Mouse (Mus musculus) urinary bladder, adult 2 months (tissue): ENCODE results near the gene Galnt18. TPM values are rescaled to one million over a fixed set of nuclear protein-coding genes. Genes with fewer than 3 reads are reported as not detected.

Source experiments
- DNase-seq: peaks from one replicate; pipeline ENCODE4 v3.0.0; 2022; ENCODE audit warnings: low spot score
- polyA plus RNA-seq: library from polyadenylated mRNA; depleted of rRNA; stranded (reverse); fragments of >200 nt; gene quantifications from 2 replicates; pipeline ENCODE4 v1.2.3, GENCODE M21; 2012; rRNA removed

Galnt18 gene
- polyA plus RNA-seq, 1 experiment = 23.2 TPM

DNA sequence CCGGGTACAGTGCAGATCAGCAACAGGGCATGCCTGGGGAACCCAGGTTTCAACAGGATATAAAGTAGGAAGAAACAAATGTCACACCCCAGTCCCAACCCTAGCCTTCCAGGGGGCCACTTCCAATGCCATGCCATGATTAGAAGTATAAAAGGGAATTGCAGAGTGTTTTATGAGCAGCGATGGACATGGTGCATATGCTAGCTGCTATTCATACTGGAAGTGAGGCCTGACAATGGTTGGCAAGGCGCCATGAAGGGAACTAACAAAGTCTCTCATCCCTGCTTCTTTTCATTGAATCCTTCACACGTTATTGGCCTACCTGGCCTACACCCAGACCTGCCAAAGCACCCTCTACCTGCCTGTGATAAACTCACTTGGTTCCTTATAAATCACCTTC, 295.9 kb downstream of the Galnt18 start:
- no peak for DNase-seq

DNA sequence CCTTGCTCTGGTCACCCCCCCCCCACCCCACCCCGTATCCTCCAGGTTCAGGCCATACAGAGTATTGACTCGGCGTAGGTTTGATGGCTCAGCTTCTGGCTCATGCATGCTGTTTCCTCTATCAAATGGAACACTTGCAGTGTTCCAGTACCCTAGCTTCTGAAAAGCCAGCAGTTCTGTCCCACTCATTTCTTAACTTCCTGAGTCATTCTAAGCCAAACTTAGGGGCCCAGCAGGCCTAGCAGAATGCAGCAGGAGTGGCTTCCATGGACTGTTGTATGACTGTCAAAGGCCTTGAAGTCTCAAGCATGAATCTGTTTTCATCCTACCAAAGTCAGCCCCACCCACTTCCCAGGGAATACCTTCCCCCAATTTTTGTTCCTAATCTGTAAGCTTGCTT, 296.5 kb downstream of the Galnt18 start:
- DNase-seq = no peak

DNA sequence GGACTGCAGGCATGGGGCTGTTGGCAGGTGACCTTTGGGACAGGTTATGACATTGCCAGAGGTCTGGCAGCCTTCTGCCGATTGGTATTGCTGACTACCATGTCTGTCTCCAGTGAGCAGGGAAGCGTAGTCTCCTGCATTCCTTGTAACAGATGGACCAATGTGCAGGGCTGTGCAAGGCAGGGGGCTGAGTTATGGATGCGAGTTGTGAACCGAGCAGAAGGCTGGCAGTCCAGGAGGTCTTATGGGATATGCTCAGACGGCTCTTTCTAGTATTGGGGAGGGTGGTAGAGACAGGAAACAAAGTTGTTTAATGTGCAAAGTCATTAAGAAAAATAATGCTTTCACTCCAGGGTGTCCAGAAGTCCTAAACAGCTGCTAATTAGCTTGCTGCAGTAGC, 312.1 kb downstream of the Galnt18 start:
- no peak for DNase-seq

DNA sequence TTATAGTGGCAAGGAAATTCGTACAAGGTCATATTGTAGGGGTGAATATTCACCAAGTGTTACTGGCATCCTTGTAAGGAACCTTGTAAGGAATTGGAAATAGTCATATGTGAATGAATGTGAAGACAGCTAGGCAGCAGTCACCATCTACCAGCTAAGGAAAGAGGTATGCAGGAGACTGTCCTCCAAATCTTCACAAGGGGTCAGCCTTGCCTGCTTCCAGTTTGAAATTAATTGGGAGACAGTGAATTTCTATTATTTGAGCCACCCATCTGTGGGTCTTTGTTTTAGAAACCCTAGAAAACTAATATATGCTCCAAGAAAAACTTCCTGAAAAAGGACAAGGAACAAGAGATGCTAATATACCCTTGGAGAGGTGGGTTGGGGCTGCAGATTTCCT, 313.1 kb downstream of the Galnt18 start:
- DNase-seq = no peak

DNA sequence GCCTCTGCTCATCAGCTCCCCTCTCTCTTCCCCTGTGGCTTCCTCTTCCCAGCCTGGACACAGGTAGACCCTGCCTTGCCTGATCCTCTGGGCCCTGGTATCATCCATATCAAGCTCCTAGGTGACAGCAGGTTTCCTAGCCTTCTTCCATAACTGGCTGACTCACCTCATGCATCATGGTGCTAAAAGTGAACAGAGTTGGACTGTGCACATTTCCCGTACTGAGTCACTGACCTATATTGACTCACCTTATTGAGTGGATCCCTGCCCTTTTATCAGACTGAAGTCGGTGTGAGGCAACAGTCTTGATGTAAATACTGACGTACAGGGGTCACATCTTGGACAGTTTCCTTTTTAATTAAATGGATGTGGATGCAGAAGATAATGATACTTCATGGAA, 313.7 kb downstream of the Galnt18 start:
- DNase-seq = no peak

DNA sequence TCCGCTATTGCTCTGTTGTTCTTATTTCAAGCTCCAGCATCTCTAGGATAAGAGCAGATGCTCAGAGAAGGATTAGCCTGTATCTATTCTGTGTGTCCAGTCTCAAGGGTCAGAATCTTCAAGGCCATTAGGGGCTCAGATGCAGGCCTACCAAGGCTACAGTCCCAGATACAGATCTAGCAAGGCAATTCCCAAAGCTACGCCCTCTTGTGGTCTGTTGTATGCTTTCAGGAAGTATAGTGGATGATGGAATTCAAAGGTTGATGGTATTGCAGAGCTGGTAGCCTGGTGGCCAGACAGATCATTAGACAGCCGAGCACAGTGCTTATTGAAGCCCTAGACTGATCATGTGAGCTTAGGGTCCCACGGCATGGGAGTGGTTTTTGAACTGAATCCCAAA, 320.1 kb downstream of the Galnt18 start:
- no peak for DNase-seq

DNA sequence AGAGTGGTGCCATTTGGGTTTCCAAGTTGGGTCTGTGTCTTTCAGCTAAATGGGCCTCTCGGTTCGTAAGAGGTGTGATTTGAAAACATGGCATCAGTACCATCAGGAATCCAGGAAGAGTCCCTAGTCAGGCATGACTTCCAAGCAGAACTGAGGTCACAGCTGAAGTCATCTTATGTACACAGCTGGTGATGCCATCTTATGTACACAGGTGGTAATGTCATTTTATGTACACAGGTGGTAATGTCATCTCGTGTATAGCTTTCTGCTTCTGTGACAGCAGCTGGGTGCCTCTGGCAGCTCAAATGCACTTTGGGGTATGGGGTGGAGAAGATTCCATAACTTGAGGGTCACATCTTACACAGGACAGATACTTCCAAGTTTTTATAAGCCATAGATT, 323.8 kb downstream of the Galnt18 start:
- DNase-seq = no peak

DNA sequence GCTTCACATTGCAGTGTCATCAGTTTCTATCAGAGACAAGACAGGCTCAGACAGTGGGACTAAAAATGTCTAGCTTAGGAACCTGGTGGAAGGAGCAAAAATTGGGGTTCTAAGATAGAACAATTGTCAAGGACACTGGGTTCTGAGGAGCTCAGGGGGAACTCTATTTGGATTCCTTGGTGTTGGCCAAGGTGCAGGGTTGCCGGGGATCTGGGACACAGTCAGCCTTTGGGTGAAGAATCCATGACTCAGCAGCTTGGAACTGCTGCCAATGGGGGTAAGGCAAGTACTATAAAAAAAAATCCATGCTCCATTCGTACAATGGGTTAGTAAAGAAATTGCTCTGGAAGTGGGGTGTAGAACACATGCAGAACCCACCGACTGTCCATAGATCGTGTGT, 324.2 kb downstream of the Galnt18 start:
- no peak for DNase-seq

DNA sequence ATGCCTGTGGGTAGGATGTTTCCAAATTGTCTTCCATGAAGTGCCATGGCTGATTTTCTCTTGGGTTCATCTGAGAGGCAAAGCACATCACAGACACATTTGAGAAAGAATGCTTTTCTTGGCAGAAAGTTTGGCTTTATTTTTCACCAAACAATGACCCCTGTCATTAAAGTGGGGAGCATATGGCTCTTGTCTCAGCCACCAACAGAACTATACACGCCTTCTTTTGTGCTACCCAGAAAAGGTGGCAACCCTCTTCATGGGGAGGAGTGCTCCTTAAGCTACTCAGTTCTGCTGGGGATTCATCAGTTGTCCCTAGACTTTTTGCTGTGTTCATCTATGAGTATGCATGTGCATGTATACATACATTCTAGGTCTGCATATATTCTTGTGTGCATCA, 327.8 kb downstream of the Galnt18 start:
- no peak for DNase-seq

DNA sequence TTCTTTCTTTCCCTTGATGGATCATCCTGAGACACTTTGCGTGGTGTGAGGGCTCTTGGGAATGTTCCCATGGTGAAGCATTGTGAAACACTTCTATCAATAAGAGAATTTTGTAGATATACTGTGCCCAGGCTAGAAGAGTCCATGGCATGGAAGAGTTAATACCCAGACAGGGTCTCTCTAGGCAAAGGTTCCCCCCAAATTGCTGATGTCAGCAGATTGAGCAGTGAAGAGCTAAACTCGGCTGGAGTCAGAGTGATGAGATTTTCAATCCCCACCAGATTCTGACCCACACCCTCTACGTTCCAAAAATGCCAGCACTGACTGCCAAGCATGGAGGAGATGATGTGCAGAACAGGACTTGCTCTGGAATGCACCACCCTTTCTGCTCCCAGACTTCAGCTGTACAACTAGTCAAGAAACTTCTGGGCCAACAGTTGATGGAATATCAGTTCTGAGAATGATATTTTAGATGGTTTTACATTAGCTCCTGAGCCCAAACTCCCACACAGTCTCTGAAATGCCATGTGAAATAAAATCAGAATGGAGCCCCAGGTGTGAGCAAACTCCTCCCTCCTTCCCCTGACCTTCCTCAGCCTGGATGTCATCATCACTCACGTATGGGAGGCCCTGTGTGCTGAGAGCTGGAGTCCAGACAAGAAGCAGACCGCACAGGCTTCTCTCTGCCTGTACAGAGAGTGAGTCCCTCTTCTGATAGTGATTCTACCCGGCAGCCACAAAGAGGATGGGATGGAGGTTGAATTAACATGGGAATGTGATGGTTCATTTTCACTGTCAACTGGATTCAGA, 329.3 kb downstream of the Galnt18 start:
- no peak for DNase-seq

DNA sequence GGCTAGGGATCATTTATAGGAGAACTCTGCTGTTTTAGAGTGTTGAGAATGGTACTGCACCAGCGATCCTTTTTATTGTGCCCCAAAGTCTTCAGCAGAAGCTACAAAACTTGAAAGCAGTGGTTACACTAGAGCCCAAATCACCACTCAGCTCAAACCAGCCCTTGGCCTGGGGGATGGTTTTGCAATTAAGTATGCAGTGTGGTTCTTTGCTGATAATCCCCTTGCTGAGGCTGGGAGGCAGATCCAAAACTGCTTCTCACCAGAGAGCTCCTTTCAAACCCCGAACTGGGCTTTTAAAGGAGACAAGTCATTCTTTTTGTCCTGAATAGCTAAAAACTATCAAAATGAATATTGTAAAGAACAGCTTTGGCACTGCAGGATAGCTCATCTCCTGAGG, 346.6 kb downstream of the Galnt18 start:
- DNase-seq = no peak

DNA sequence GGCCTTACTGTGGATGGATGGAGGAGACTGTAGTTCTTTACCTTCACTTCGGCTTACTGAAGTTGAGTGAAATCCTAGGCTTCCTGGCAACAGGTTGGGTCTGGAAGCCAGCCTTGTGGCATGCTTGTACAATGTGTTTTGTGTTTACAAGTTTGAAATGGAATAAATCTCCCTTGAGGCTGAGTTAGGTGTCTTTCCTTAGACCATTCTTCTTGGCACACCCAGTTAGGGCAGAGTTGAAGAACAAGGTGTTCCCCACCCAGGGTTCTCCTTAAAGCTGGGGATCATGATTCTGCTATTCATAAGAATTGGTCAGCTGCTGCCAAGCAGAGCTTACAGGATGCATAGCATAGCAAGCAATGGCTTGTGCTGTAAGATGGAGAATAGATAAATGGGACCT, 352.4 kb downstream of the Galnt18 start:
- DNase-seq = no peak

Other genes starting within 250 kb of the Galnt18 start
- 37.2 and 45.3 TPM in 2 replicates for gene Usp47, start 243.5 kb upstream of the Galnt18 start, polyA plus RNA-seq